Mouse (Mus musculus): ENCODE results near the gene Gm28048.

The Gm28048 gene

GRCm38 (mm10) chr11:22891876-22892275, 90.0 kb downstream of the Gm28048 start:
- DNase-seq (ENCODE audit: low read depth, low spot score) = no peak

GRCm38 (mm10) chr11:22891242-22891641, 90.6 kb downstream of the Gm28048 start:
- DNase-seq (ENCODE audit: low read depth, low spot score) = no peak

- DNase-seq (ENCODE audit: low read depth, low spot score) = no peak
Measured at GRCm38 (mm10) chr11:22889224-22889623, 92.7 kb downstream of the Gm28048 start.

- no peak for DNase-seq (ENCODE audit: low read depth, low spot score)
Measured at GRCm38 (mm10) chr11:22886991-22887390, 94.9 kb downstream of the Gm28048 start.

GRCm38 (mm10) chr11:22885350-22885749, 96.5 kb downstream of the Gm28048 start:
- no peak for DNase-seq (ENCODE audit: low read depth, low spot score)

GRCm38 (mm10) chr11:22883676-22884075, 98.2 kb downstream of the Gm28048 start:
- DNase-seq (ENCODE audit: low read depth, low spot score) = no peak

GRCm38 (mm10) chr11:22882926-22883325, 99.0 kb downstream of the Gm28048 start:
- DNase-seq (ENCODE audit: low read depth, low spot score) = no peak

GRCm38 (mm10) chr11:22880383-22881172, 101.3 kb downstream of the Gm28048 start:
- DNase-seq (ENCODE audit: low read depth, low spot score) = no peak

- no peak for DNase-seq (ENCODE audit: low read depth, low spot score)
Measured at GRCm38 (mm10) chr11:22879645-22880044, 102.2 kb downstream of the Gm28048 start.

GRCm38 (mm10) chr11:22876680-22877330, 105.1 kb downstream of the Gm28048 start:
- no peak for DNase-seq (ENCODE audit: low read depth, low spot score)

- DNase-seq (ENCODE audit: low read depth, low spot score) = no peak
Measured at GRCm38 (mm10) chr11:22875279-22875678, 106.6 kb downstream of the Gm28048 start.

- DNase-seq (ENCODE audit: low read depth, low spot score) = no peak
Measured at GRCm38 (mm10) chr11:22874747-22875146, 107.1 kb downstream of the Gm28048 start.

GRCm38 (mm10) chr11:22873383-22873782, 108.5 kb downstream of the Gm28048 start:
- no peak for DNase-seq (ENCODE audit: low read depth, low spot score)

GRCm38 (mm10) chr11:22872307-22872680, 109.6 kb downstream of the Gm28048 start:
- peak; percentile 34 for DNase-seq (ENCODE audit: low read depth, low spot score)

- DNase-seq (ENCODE audit: low read depth, low spot score) = peak; percentile 56
Measured at GRCm38 (mm10) chr11:22871628-22872306, 110.1 kb downstream of the Gm28048 start.

GRCm38 (mm10) chr11:22868582-22868981, 113.3 kb downstream of the Gm28048 start:
- DNase-seq (ENCODE audit: low read depth, low spot score) = no peak

GRCm38 (mm10) chr11:22867691-22868090, 114.2 kb downstream of the Gm28048 start:
- no peak for DNase-seq (ENCODE audit: low read depth, low spot score)

- peak; percentile 53 for DNase-seq (ENCODE audit: low read depth, low spot score)
Measured at GRCm38 (mm10) chr11:22865635-22866246, 116.1 kb downstream of the Gm28048 start.

- DNase-seq (ENCODE audit: low read depth, low spot score) = no peak
Measured at GRCm38 (mm10) chr11:22864305-22865060, 117.4 kb downstream of the Gm28048 start.

GRCm38 (mm10) chr11:22863581-22863980, 118.3 kb downstream of the Gm28048 start:
- DNase-seq (ENCODE audit: low read depth, low spot score) = no peak

- no peak for DNase-seq (ENCODE audit: low read depth, low spot score)
Measured at GRCm38 (mm10) chr11:22861315-22861714, 120.6 kb downstream of the Gm28048 start.
